Mouse (Mus musculus) cerebral cortex, adult 2 months (tissue): Measurements from ENCODE around the gene Gm4303.

ENCODE experiments used
- WGBS: fragments of 180-500 bp; shearing (Covaris S2); methylation state at CpG from one replicate; pipeline ENCODE4 v1.1.7; 2018; 5-methylcytosine and 5-hydroxymethylcytosine counted together

The Gm4303 gene

GRCm38 (mm10) chr10:100345672-100346071, at the start of gene Gm4303:
TSS of gene Gm4303 (plus strand) at chr10:100345972.
- WGBS, result no CpG with 5 or more reads among the region's 3 CpGs

- 54% methylated on average over 2 of the region's 2 CpGs for WGBS
Observed at GRCm38 (mm10) chr10:100296105-100296504, 49.7 kb upstream of the Gm4303 start.

- WGBS, result no CpG with 5 or more reads among the region's 2 CpGs
Observed at GRCm38 (mm10) chr10:100335376-100335775, 10.4 kb upstream of the Gm4303 start, which contains the start of gene Gm4301. TSS of gene Gm4301 (plus strand) at chr10:100335676.

GRCm38 (mm10) chr10:100340536-100340935, 5.2 kb upstream of the Gm4303 start, which contains the start of gene Gm4302:
TSS of gene Gm4302 (plus strand) at chr10:100340836.
- WGBS, result no CpG with 5 or more reads among the region's 3 CpGs

- WGBS, result no CpG with 5 or more reads among the region's 3 CpGs
Observed at GRCm38 (mm10) chr10:100350793-100351192, 5.0 kb downstream of the Gm4303 start, which contains the start of gene Gm4305. TSS of gene Gm4305 (plus strand) at chr10:100351093.

- WGBS, result 89% methylated on average over 2 of the region's 2 CpGs
Observed at GRCm38 (mm10) chr10:100356841-100357240, 11.1 kb downstream of the Gm4303 start.

- WGBS, result no CpG with 5 or more reads among the region's 3 CpGs
Observed at GRCm38 (mm10) chr10:100361038-100361437, 15.3 kb downstream of the Gm4303 start, which contains the start of gene Gm4307. TSS of gene Gm4307 (plus strand) at chr10:100361338.

- no CpG with 5 or more reads among the region's 2 CpGs for WGBS
Observed at GRCm38 (mm10) chr10:100382460-100382859, 36.7 kb downstream of the Gm4303 start, which contains the start of gene Gm4312. TSS of gene Gm4312 (minus strand) at chr10:100382560.
